Mouse (Mus musculus): ENCODE data around the gene Pkib. TPM values are rescaled to one million over a fixed set of nuclear protein-coding genes. Genes with fewer than 3 reads are reported as not detected.
A peak's percentile ranks its signal among the peaks of the same experiment; 100 is the strongest.

The Pkib gene
- total and polyA plus RNA-seq, 2 experiments from 2014 or later: 2.6 TPM; not detected in 1

DNA sequence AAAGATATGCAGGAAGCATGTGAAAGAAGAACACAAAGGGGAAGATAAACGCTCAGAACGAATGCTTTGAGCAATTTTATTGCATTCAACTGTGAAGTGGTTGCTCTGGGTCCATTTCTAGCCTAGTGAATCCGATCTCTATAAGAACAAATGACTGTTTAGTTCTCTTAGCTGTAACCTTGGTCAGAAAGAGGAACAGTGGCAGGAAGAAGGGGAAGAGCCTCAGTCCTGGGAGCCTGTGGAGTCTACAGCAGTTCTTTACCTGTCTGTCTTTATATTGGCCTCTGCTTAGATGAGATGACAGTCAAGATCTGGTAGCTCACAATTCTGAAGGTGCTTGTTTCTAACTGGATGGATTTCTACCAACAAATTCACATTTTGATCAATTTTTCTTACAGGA, 56.2 kb downstream of the Pkib start:
- H3K27me3 ChIP-seq (ENCODE audit: control insufficient read depth, insufficient read depth, low read length): no peaks in the 10 kb centered on the region
- H3K9me3 ChIP-seq (replicated peaks; ENCODE audit: control insufficient read depth, low read length): no peaks in the 10 kb centered on the region
- no peak for DNase-seq (ENCODE audit: low spot score)
- WGBS: 57% methylated on average over 3 of the region's 3 CpGs
- H3K4me1 ChIP-seq (ENCODE audit: control insufficient read depth, insufficient read depth): no peaks in the 10 kb centered on the region
- no peak overlapping the region for H3K4me2 ChIP-seq (ENCODE audit: low read depth, low read length)
- ATAC-seq (ENCODE audit: insufficient read depth, low read depth): no peak
- H3K36me3 ChIP-seq (replicated peaks; ENCODE audit: control insufficient read depth, insufficient read depth, low read length): no peaks in the 10 kb centered on the region
- H3K27ac ChIP-seq (ENCODE audit: low read depth): no peak overlapping the region
- no peak for TF ChIP-seq CTCF (IDR thresholded peaks at IDR 0.05; ENCODE audit: low read depth)
- no peak for TF ChIP-seq EP300 (IDR thresholded peaks at IDR 0.05; ENCODE audit: low read depth)
- no peak overlapping the region for H3K4me3 ChIP-seq (ENCODE audit: low read depth, low read length)
- no peak overlapping the region for H3K9ac ChIP-seq (replicated peaks; ENCODE audit: low read depth, low read length)

DNA sequence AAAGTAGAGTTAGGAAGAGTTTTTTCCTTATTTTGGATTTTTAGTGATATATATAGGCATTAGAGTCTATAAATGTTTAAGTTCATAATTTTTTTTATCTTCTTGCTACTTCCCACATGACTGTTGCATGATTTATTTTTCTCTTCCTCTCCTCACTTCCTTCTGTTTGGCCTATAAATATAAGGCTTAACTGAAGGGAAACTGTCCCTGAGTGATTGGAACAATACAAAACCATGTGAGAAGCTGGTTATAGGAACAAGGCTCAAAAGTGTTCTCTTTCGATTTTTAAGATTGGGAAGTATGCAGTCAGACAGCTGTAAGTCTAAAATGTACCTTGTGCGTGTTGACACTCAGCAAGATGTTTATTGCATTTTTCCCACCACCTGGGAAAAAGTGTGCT, 58.4 kb downstream of the Pkib start:
- Histone ChIP-seq H3K36me3 (replicated peaks; ENCODE audit: control insufficient read depth, insufficient read depth, low read length) (no peaks in the 10 kb centered on the region), H3K27ac (ENCODE audit: low read depth) (no peak overlapping the region), H3K4me1 (ENCODE audit: control insufficient read depth, insufficient read depth) (no peaks in the 10 kb centered on the region), H3K9ac (replicated peaks; ENCODE audit: low read depth, low read length) (no peak overlapping the region), H3K27me3 (ENCODE audit: control insufficient read depth, insufficient read depth, low read length) (no peaks in the 10 kb centered on the region), H3K9me3 (replicated peaks; ENCODE audit: control insufficient read depth, low read length) (no peaks in the 10 kb centered on the region), H3K4me3 (ENCODE audit: low read depth, low read length) (no peak overlapping the region), H3K4me2 (ENCODE audit: low read depth, low read length) (no peak overlapping the region)
- DNase-seq (ENCODE audit: low spot score): no peak
- no peak for ATAC-seq (ENCODE audit: insufficient read depth, low read depth)
- TF ChIP-seq EP300 (IDR thresholded peaks at IDR 0.05; ENCODE audit: low read depth) (no peak), CTCF (IDR thresholded peaks at IDR 0.05; ENCODE audit: low read depth) (no peak)
- WGBS: 57% methylated on average over 2 of the region's 2 CpGs

DNA sequence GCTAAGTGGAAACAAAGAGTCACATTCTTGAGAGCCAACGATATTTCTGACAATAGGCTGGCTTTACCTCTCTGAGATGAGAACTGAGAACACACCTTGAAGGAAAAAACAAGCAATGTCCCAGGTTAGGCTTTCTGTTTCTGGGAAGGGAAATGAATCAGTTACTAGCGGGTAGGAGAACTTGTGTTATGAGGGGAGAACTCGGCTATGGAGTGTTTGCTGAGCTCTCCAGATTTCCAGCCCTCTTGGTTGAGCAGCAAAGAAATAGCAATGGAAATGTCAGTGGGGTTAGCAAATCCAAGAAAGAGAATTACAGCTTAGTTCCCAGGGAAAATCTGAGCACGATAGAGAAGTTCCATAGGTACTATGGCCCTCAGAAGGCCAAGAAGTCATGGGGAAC, 70.5 kb downstream of the Pkib start:
- no peak overlapping the region for H3K4me2 ChIP-seq (ENCODE audit: low read depth, low read length)
- ATAC-seq (ENCODE audit: insufficient read depth, low read depth): no peak
- no peak overlapping the region for H3K27ac ChIP-seq (ENCODE audit: low read depth)
- no peak overlapping the region for H3K9ac ChIP-seq (replicated peaks; ENCODE audit: low read depth, low read length)
- WGBS: 77% methylated on average over 4 of the region's 4 CpGs
- no peaks in the 10 kb centered on the region for H3K4me1 ChIP-seq (ENCODE audit: control insufficient read depth, insufficient read depth)
- H3K27me3 ChIP-seq (ENCODE audit: control insufficient read depth, insufficient read depth, low read length): no peaks in the 10 kb centered on the region
- no peaks in the 10 kb centered on the region for H3K36me3 ChIP-seq (replicated peaks; ENCODE audit: control insufficient read depth, insufficient read depth, low read length)
- H3K4me3 ChIP-seq (ENCODE audit: low read depth, low read length): no peak overlapping the region
- TF ChIP-seq EP300 (IDR thresholded peaks at IDR 0.05; ENCODE audit: low read depth): no peak
- no peak for TF ChIP-seq CTCF (IDR thresholded peaks at IDR 0.05; ENCODE audit: low read depth)
- no peak for DNase-seq (ENCODE audit: low spot score)
- H3K9me3 ChIP-seq (replicated peaks; ENCODE audit: control insufficient read depth, low read length): no peaks in the 10 kb centered on the region

- Histone ChIP-seq H3K27ac (ENCODE audit: low read depth) (no peak overlapping the region), H3K9ac (replicated peaks; ENCODE audit: low read depth, low read length) (no peak overlapping the region), H3K27me3 (ENCODE audit: control insufficient read depth, insufficient read depth, low read length) (no peaks in the 10 kb centered on the region), H3K36me3 (replicated peaks; ENCODE audit: control insufficient read depth, insufficient read depth, low read length) (no peaks in the 10 kb centered on the region), H3K4me2 (ENCODE audit: low read depth, low read length) (no peak overlapping the region), H3K4me3 (ENCODE audit: low read depth, low read length) (no peak overlapping the region), H3K4me1 (ENCODE audit: control insufficient read depth, insufficient read depth) (no peaks in the 10 kb centered on the region), H3K9me3 (replicated peaks; ENCODE audit: control insufficient read depth, low read length) (no peaks in the 10 kb centered on the region)
- DNase-seq (ENCODE audit: low spot score) (no peak), ATAC-seq (ENCODE audit: insufficient read depth, low read depth) (no peak)
- TF ChIP-seq EP300 (IDR thresholded peaks at IDR 0.05; ENCODE audit: low read depth): no peak
- no peak for TF ChIP-seq CTCF (IDR thresholded peaks at IDR 0.05; ENCODE audit: low read depth)
Observed at GRCm38 (mm10) chr10:57721035-57721434, 89.3 kb downstream of the Pkib start.

DNA sequence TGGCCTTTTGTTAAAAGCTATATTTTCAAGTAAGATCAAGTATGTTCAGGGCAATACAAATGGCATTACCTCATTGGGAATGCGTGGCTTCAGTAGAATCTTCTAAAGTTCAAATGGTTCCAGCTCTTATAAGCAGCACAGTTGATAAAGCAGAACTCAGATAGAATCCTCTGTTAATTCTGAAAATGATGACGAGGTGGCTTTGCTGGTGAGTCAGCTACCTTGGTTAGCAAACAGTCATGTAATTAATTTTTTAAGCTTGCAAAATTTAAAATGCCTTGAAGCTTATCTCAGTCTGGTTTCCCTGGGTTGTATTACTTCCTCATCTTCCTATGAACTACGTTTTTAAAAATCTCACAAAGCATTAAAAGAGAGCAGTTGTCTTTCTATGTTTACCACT, 90.6 kb downstream of the Pkib start:
- H3K27ac ChIP-seq (ENCODE audit: low read depth): no peak overlapping the region
- ATAC-seq (ENCODE audit: insufficient read depth, low read depth) (no peak), DNase-seq (ENCODE audit: low spot score) (no peak)
- WGBS: 55% methylated on average over 3 of the region's 3 CpGs
- no peaks in the 10 kb centered on the region for H3K36me3 ChIP-seq (replicated peaks; ENCODE audit: control insufficient read depth, insufficient read depth, low read length)
- H3K9me3 ChIP-seq (replicated peaks; ENCODE audit: control insufficient read depth, low read length): no peaks in the 10 kb centered on the region
- no peak overlapping the region for H3K4me3 ChIP-seq (ENCODE audit: low read depth, low read length)
- no peaks in the 10 kb centered on the region; the same call in 1 of the 2 replicates for H3K4me1 ChIP-seq (ENCODE audit: control insufficient read depth, insufficient read depth)
- H3K4me2 ChIP-seq (ENCODE audit: low read depth, low read length): no peak overlapping the region
- TF ChIP-seq EP300 (IDR thresholded peaks at IDR 0.05; ENCODE audit: low read depth) (no peak), CTCF (IDR thresholded peaks at IDR 0.05; ENCODE audit: low read depth) (no peak)
- H3K27me3 ChIP-seq (ENCODE audit: control insufficient read depth, insufficient read depth, low read length): no peaks in the 10 kb centered on the region
- no peak overlapping the region for H3K9ac ChIP-seq (replicated peaks; ENCODE audit: low read depth, low read length)

- TF ChIP-seq EP300 (IDR thresholded peaks at IDR 0.05; ENCODE audit: low read depth) (no peak), CTCF (IDR thresholded peaks at IDR 0.05; ENCODE audit: low read depth) (peak; percentile 22; the same call in 1 of the 2 replicates)
- WGBS: 38% methylated on average over 8 of the region's 8 CpGs
- H3K4me2 ChIP-seq (ENCODE audit: low read depth, low read length): no peak overlapping the region
- peak; percentile 81 for DNase-seq (ENCODE audit: low spot score)
- H3K36me3 ChIP-seq (replicated peaks; ENCODE audit: control insufficient read depth, insufficient read depth, low read length): no peaks in the 10 kb centered on the region
- no peak overlapping the region for H3K27ac ChIP-seq (ENCODE audit: low read depth)
- no peaks in the 10 kb centered on the region for H3K27me3 ChIP-seq (ENCODE audit: control insufficient read depth, insufficient read depth, low read length)
- H3K9me3 ChIP-seq (replicated peaks; ENCODE audit: control insufficient read depth, low read length): no peaks in the 10 kb centered on the region
- no peak overlapping the region for H3K9ac ChIP-seq (replicated peaks; ENCODE audit: low read depth, low read length)
- H3K4me1 ChIP-seq (ENCODE audit: control insufficient read depth, insufficient read depth): no peaks in the 10 kb centered on the region; the same call in 1 of the 2 replicates
- no peak overlapping the region for H3K4me3 ChIP-seq (ENCODE audit: low read depth, low read length)
- peak; percentile 87 for ATAC-seq (ENCODE audit: insufficient read depth, low read depth)
Observed at GRCm38 (mm10) chr10:57727666-57728065, 95.9 kb downstream of the Pkib start.

Measured in heart, postnatal 0 days (tissue).